Mouse (Mus musculus) hindbrain, embryonic 14.5 days (tissue): Measurements from ENCODE around the gene Gm12790. TPM values are rescaled to one million over a fixed set of nuclear protein-coding genes. Genes with fewer than 3 reads are reported as not detected.
"Not testable (repeated sequence)": the region's sequence is repeated elsewhere in the genome, so short reads cannot be mapped to it uniquely, and the experiment has no call there.

Source experiments
- ATAC-seq: fragments of 200-750 bp; cut with Nextera tagmentation; 2 replicates; pipeline ENCODE4 v1.8.0; 2017; ENCODE audit warnings: moderate number of reproducible peaks, mild to moderate bottlenecking, moderate TSS enrichment, moderate library complexity; ENCODE audit not compliant: low FRiP score
- DNase-seq: peaks from one replicate; pipeline ENCODE4 v3.0.0-alpha.2; 2015; ENCODE audit warnings: low spot score
- H3K27ac ChIP-seq: fragments of 300-500 bp; sonication (generic); 2 replicates; pipeline ENCODE4 v1.5.1; 2014; ENCODE audit warnings: mild to moderate bottlenecking, moderate library complexity
- H3K27me3 ChIP-seq: fragments of 300-500 bp; sonication (generic); 2 replicates; pipeline ENCODE4 v1.6.1; 2014; ENCODE audit warnings: mild to moderate bottlenecking, low read length, mixed read lengths; ENCODE audit not compliant: control insufficient read depth, insufficient read depth
- H3K36me3 ChIP-seq: fragments of 300-500 bp; sonication (generic); replicated peaks from 2 replicates; pipeline ENCODE4 v1.6.1; 2014; ENCODE audit not compliant: control insufficient read depth, insufficient read depth
- H3K4me1 ChIP-seq: fragments of 300-500 bp; sonication (generic); replicated peaks from 2 replicates; pipeline ENCODE4 v1.6.1; 2014; ENCODE audit warnings: antibody characterized with exemption, low read length, mixed read lengths; ENCODE audit not compliant: control insufficient read depth, insufficient read depth
- H3K4me2 ChIP-seq: fragments of 300-500 bp; sonication (generic); replicated peaks from 2 replicates; pipeline ENCODE4 v1.6.1; 2014; ENCODE audit warnings: mild to moderate bottlenecking, moderate library complexity
- H3K4me3 ChIP-seq: fragments of 300-500 bp; sonication (generic); replicated peaks from 2 replicates; pipeline ENCODE4 v1.5.1; 2014; ENCODE audit warnings: mild to moderate bottlenecking, low read length
- H3K9ac ChIP-seq: fragments of 300-500 bp; sonication (generic); 2 replicates; pipeline ENCODE4 v1.6.1; 2014
- H3K9me3 ChIP-seq: fragments of 300-500 bp; sonication (generic); 2 replicates; pipeline ENCODE4 v1.6.1; 2016; ENCODE audit warnings: low read length; ENCODE audit not compliant: control insufficient read depth
- WGBS: fragments of 180-500 bp; shearing (Covaris S2); extraction: QIAGEN DNeasy Blood & Tissue Kit; methylation state at CpG from one replicate; pipeline ENCODE4 v1.1.7; 2014; 5-methylcytosine and 5-hydroxymethylcytosine counted together
- polyA plus RNA-seq: library from polyadenylated mRNA; unstranded; fragments of >200 nt; fragmentation: Nextera tagmentation; extraction: Ambion mirVana; gene quantifications from 2 replicates; pipeline ENCODE4 v1.2.1, GENCODE M21; 2014

The Gm12790 gene
- not detected in 2 replicates for polyA plus RNA-seq

- DNase-seq, H3K4me2 ChIP-seq, H3K27me3 ChIP-seq, H3K4me3 ChIP-seq, H3K9ac ChIP-seq, H3K36me3 ChIP-seq, H3K9me3 ChIP-seq, ATAC-seq, H3K27ac ChIP-seq, H3K4me1 ChIP-seq: not testable (repeated sequence)
- 90% methylated on average over 1 of the region's 5 CpGs for WGBS
Measured at GRCm38 (mm10) chr4:101980949-101981348, at the start of gene Gm12790. Gene Gm12790, minus strand, starts transcription at chr4:101981049.

GRCm38 (mm10) chr4:102026619-102027018, 45.8 kb upstream of the Gm12790 start:
- H3K4me3 ChIP-seq: no peak overlapping the region
- no peak overlapping the region for H3K27ac ChIP-seq
- no peaks in the 10 kb centered on the region for H3K9me3 ChIP-seq
- no peak overlapping the region for H3K4me2 ChIP-seq
- H3K27me3 ChIP-seq: no peaks in the 10 kb centered on the region
- H3K4me1 ChIP-seq: no peaks in the 10 kb centered on the region; the same call in 1 of the 2 replicates
- WGBS: 79% methylated on average over 6 of the region's 6 CpGs
- ATAC-seq: no peak
- no peaks in the 10 kb centered on the region for H3K36me3 ChIP-seq
- no peak for DNase-seq
- no peak overlapping the region for H3K9ac ChIP-seq

- H3K9ac ChIP-seq: no peak overlapping the region
- no peaks in the 10 kb centered on the region for H3K27me3 ChIP-seq
- H3K4me1 ChIP-seq: no peaks in the 10 kb centered on the region
- H3K9me3 ChIP-seq: no peaks in the 10 kb centered on the region
- ATAC-seq (peak; percentile 76; the same call in 1 of the 2 replicates), DNase-seq (peak; percentile 93)
- H3K27ac ChIP-seq: no peak overlapping the region
- no peak overlapping the region for H3K4me3 ChIP-seq
- H3K4me2 ChIP-seq: no peak overlapping the region
- 40% methylated on average over 15 of the region's 15 CpGs for WGBS
- H3K36me3 ChIP-seq: no peaks in the 10 kb centered on the region
Measured at GRCm38 (mm10) chr4:101998267-101998922, 17.5 kb upstream of the Gm12790 start.

GRCm38 (mm10) chr4:101997426-101997825, 16.6 kb upstream of the Gm12790 start:
- Histone ChIP-seq H3K36me3 (no peaks in the 10 kb centered on the region), H3K27me3 (no peaks in the 10 kb centered on the region), H3K4me2 (no peak overlapping the region), H3K4me1 (no peaks in the 10 kb centered on the region), H3K9me3 (no peaks in the 10 kb centered on the region), H3K9ac (no peak overlapping the region), H3K27ac (no peak overlapping the region), H3K4me3 (no peak overlapping the region)
- 93% methylated on average over 5 of the region's 5 CpGs for WGBS
- no peak for ATAC-seq
- no peak for DNase-seq

GRCm38 (mm10) chr4:101986326-101986725, 5.5 kb upstream of the Gm12790 start, which contains the start of gene Gm12789:
Gene Gm12789, plus strand, starts transcription at chr4:101986626.
- H3K4me2 ChIP-seq, H3K27ac ChIP-seq, H3K36me3 ChIP-seq, H3K4me1 ChIP-seq, H3K27me3 ChIP-seq, ATAC-seq, H3K9me3 ChIP-seq, DNase-seq, H3K4me3 ChIP-seq, H3K9ac ChIP-seq: not testable (repeated sequence)
- WGBS: 90% methylated on average over 2 of the region's 2 CpGs

DNA sequence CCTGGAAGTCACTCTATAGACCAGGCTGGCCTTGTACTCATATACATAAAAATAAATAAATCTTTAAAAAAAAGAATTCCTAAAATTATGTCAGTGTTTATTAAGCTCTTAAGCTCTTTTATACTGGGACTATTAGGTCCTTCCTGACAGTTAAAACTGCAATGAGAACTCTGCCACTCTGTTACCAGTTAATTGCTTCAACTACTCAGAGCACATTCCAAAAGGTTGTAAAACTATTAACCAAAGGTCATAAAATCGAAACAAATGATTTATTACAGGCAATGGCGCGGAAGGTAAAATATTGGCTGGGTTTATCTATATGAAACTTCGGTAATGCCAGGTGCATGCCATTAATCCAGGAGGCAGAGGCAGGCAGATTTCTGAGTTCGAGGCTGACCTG, 4.8 kb upstream of the Gm12790 start:
- no peaks in the 10 kb centered on the region for H3K9me3 ChIP-seq
- WGBS: 94% methylated on average over 5 of the region's 5 CpGs
- no peak for ATAC-seq
- no peaks in the 10 kb centered on the region for H3K27me3 ChIP-seq
- H3K4me2 ChIP-seq: no peak overlapping the region
- no peak overlapping the region for H3K27ac ChIP-seq
- H3K4me1 ChIP-seq: no peaks in the 10 kb centered on the region
- H3K36me3 ChIP-seq: no peaks in the 10 kb centered on the region
- no peak overlapping the region for H3K9ac ChIP-seq
- DNase-seq: no peak
- H3K4me3 ChIP-seq: no peak overlapping the region

DNA sequence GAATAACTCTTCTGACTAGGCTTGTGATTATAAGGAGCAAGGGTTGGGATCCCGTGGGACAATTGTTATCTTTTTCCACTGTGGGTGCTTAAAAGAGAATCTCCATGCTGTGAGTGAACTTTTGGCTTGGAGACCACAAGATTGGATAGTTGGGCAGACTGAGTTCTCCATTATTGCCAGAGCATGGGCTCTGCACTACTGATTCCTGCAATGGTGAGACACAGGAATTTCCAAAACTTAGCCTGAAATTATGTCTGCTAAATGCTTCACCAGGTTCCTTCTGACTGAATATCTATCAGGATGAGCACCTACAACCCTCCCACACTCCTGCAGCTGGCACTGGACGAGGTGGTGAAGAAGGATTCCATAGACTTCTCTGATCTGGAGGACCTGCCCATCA, 40.7 kb downstream of the Gm12790 start, which contains the start of gene Gm12794:
TSS of gene Gm12794 (plus strand) at position 301 of the 400 bp plus-strand sequence.
- WGBS: 75% methylated on average over 1 of the region's 2 CpGs
- not testable (repeated sequence) for H3K4me3 ChIP-seq, ATAC-seq, H3K9me3 ChIP-seq, DNase-seq, H3K4me2 ChIP-seq, H3K36me3 ChIP-seq, H3K27me3 ChIP-seq, H3K9ac ChIP-seq, H3K4me1 ChIP-seq, H3K27ac ChIP-seq

Other genes with a start within 250 kb of the Gm12790 start
- not detected in 2 replicates for gene B020004J07Rik, start 137.0 kb downstream of the Gm12790 start, polyA plus RNA-seq
- not detected in 2 replicates for gene C130073F10Rik, start 87.3 kb downstream of the Gm12790 start, polyA plus RNA-seq
- not detected in 2 replicates for gene Gm12800, start 71.9 kb downstream of the Gm12790 start, polyA plus RNA-seq
- gene Gm12794, start 40.6 kb downstream of the Gm12790 start, polyA plus RNA-seq: not detected in 2 replicates
- gene Gm12789, start 5.6 kb upstream of the Gm12790 start, polyA plus RNA-seq: not detected in 2 replicates
- 44.6 and 51.2 TPM in 2 replicates for gene Pde4b, start 106.5 kb upstream of the Gm12790 start, polyA plus RNA-seq